Mouse (Mus musculus) myocyte (in vitro differentiated cells): ENCODE measurements around the gene Mab21l1.

ENCODE experiments used
- E2F4 ChIP-seq: IDR thresholded peaks from one replicate; pipeline ENCODE4 v1.6.1; 2011; ENCODE audit warnings: mild to moderate bottlenecking, control low read depth, moderate library complexity; ENCODE audit not compliant: insufficient read depth
- POLR2A ChIP-seq: IDR thresholded peaks from one replicate; pipeline ENCODE4 v1.6.1; 2011; ENCODE audit warnings: low read depth, mild to moderate bottlenecking, control low read depth, moderate library complexity; ENCODE audit not compliant: insufficient read length
- SRF ChIP-seq: IDR thresholded peaks from one replicate; pipeline ENCODE4 v1.6.1; 2011; ENCODE audit warnings: low read depth; ENCODE audit not compliant: control insufficient read depth, insufficient read length
- USF1 ChIP-seq: IDR thresholded peaks from one replicate; pipeline ENCODE4 v1.6.1; 2011; ENCODE audit warnings: low read depth, mild to moderate bottlenecking, control low read depth, moderate library complexity

GRCm38 (mm10) chr3:55783171-55784081 is 1.1 kb downstream of the Mab21l1 start:
- no peak for TF ChIP-seq POLR2A
- no peak for TF ChIP-seq E2F4
- no peak for TF ChIP-seq SRF
- TF ChIP-seq USF1 = no peak
